Mouse (Mus musculus): ENCODE measurements around the gene Tlnrd1.

- no peak for TF ChIP-seq CTCF (IDR thresholded peaks at IDR 0.05; ENCODE audit: low read depth, low read length)
- no peak for TF ChIP-seq POLR2A (IDR thresholded peaks at IDR 0.05; ENCODE audit: borderline replicate concordance, low read depth, low read length)
These were observed 36.1 kb upstream of the Tlnrd1 start for GRCm38 (mm10) chr7:83920241-83920640.

All from bone marrow macrophage, adult 2 months (primary cell).